Mouse (Mus musculus) heart, postnatal 36 days (tissue): ENCODE measurements around the gene Amn1. TPM values are rescaled to one million over a fixed set of nuclear protein-coding genes. Genes with fewer than 3 reads are reported as not detected.

ENCODE experiments used
- DNase-seq, 2 experiments: peaks; one replicate each; pipeline ENCODE4 v3.0.0; 2021 to 2022
- intact Hi-C: fragments of 180-260 bp; cut with DNase I; formaldehyde crosslinking; loops from one replicate; pipeline ENCODE4 v1.15.1; 2025
- total RNA-seq, 2 experiments: library from RNA; stranded (reverse); gene quantifications; 2 replicates each; pipeline ENCODE4 v1.2.3; 2021

The Amn1 gene
- total RNA-seq, 2 experiments from 2014 or later, result 19.5 to 27.7 TPM

GRCm38 (mm10) chr6:149119853-149120252, 68.7 kb downstream of the Amn1 start:
- intact Hi-C loops, result loop anchor here (1.0 to 10.0 kb wide), 5 partner anchors 19 to 285 kb away; partner anchors contain the start of genes Dennd5b, Ipo8 and Sinhcaf
- DNase-seq, result peak; percentile 45 to 64

DNA sequence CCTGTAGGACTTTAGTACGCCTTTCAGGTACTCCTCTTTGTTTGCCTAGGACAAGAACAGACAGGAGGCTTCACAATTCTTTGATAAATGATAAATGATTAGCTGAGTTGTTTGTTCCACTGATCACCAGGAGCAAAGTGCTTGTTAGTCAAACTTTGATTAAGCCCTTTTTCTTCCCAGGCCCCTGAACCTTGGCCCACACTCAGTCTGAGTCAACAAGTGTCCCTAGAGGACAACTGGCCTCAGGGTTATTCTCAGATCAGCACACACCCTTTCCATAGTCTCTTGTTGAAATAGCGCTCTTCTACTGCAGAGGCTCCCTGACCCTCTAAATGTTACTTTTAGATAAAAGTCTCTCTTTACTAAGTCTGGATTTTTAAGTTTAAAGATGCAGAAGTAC, 69.6 kb downstream of the Amn1 start:
- DNase-seq, result peak; percentile 40 to 47
- intact Hi-C loops, result loop anchor here (1.0 to 10.0 kb wide), 3 partner anchors 18 to 284 kb away; partner anchors contain the start of genes Dennd5b and Ipo8

GRCm38 (mm10) chr6:149116992-149117391, 71.5 kb downstream of the Amn1 start:
- intact Hi-C loops, result loop anchor here (10.0 kb wide), 1 partner anchor 282 kb away; the partner anchor contains the start of gene Ipo8

GRCm38 (mm10) chr6:149108909-149109308, 79.6 kb downstream of the Amn1 start:
- intact Hi-C loops, result loop anchor here (10.0 kb wide), 1 partner anchor 164 kb away; the partner anchor contains the start of gene Sinhcaf
- DNase-seq, result no peak

More at GRCm38 (mm10) chr6:149116992-149117391, 71.5 kb downstream of the Amn1 start:
- DNase-seq, result no peak

- no peak for DNase-seq
- intact Hi-C loops, result loop anchor here (10.0 kb wide), 1 partner anchor 163 kb away; the partner anchor contains the start of gene Sinhcaf
Measured at GRCm38 (mm10) chr6:149107615-149108014, 80.9 kb downstream of the Amn1 start.

Other genes starting within 250 kb of the Amn1 start
- gene Sinhcaf, start 242.2 kb downstream of the Amn1 start, total RNA-seq, result 1 to 10 TPM; 1.9 to 5.6 TPM
- gene Dennd5b, start 87.0 kb downstream of the Amn1 start, total RNA-seq, result 10 to 100 TPM; 15.7 to 17.5 TPM
- not detected for gene Gm10203, start 58.5 kb downstream of the Amn1 start, total RNA-seq
- 10 to 100 TPM; 25.7 to 33.1 TPM for gene Etfbkmt, start 48.9 kb downstream of the Amn1 start, total RNA-seq
- 10 to 100 TPM; 25.9 to 26.0 TPM for gene Resf1, start 120.7 kb upstream of the Amn1 start, total RNA-seq
- gene Bicd1, start 220.2 kb upstream of the Amn1 start, total RNA-seq, result 1 to 10 TPM; 4.0 to 4.7 TPM